Mouse (Mus musculus) myocyte (in vitro differentiated cells): ENCODE results near the gene Mtg1.

Experiments
- POLR2A ChIP-seq: IDR thresholded peaks from one replicate; pipeline ENCODE4 v1.6.1; 2011; ENCODE audit warnings: low read depth, mild to moderate bottlenecking, control low read depth, moderate library complexity; ENCODE audit not compliant: insufficient read length
- REST ChIP-seq: IDR thresholded peaks from one replicate; pipeline ENCODE4 v1.6.1; 2011; ENCODE audit warnings: mild to moderate bottlenecking, control low read depth, moderate library complexity; ENCODE audit not compliant: insufficient read depth, insufficient read length

GRCm38 (mm10) chr7:140126934-140127333 lies 10.4 kb upstream of the Mtg1 start:
- no peak for TF ChIP-seq REST
- TF ChIP-seq POLR2A, result no peak
